Mouse (Mus musculus): ENCODE results near the gene Kif5c.

The Kif5c gene

DNA sequence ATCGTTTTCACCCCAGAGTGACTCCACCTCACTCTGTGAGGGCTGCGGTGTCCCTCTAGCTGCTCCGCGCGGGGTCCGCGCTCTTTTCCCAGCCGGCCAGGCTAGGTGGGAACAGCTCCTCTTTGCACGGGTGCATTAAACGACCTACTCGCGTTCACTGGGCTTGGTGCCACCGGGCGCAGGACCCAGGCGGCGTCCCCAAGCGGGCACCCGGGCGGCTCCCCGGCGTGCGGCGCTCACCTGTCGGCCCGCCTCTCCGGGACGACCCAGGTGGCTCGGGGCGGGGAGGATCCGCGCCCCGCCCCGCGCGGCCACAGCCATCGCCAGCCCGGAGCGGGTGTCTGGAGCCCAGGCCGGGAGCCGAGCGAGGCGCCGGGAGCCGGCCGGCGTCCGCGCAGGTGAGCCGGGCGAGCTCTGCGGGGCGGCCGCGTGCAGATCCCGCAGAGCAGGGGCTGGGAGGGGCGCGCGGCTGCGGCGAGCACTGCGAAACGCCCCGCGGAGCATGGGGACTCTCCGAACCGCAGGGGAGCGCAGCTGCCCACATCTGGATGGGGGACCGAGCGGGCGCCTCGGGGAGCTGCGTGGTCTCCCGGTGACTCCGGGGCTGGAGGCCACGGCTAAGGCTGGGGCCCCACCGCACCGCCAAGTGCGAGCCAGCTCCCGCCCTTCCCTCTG is 168.4 kb downstream of the Kif5c start, which contains the start of gene Lypd6b:
TSS of gene Lypd6b (plus strand) at position 313 of the 675 bp plus-strand sequence.
- DNase-seq (ENCODE audit: extremely low read depth, low read depth), result no peak

- no peak for DNase-seq (ENCODE audit: extremely low read depth, low read depth)
Observed at GRCm38 (mm10) chr2:49788051-49788418, 168.9 kb downstream of the Kif5c start.

DNA sequence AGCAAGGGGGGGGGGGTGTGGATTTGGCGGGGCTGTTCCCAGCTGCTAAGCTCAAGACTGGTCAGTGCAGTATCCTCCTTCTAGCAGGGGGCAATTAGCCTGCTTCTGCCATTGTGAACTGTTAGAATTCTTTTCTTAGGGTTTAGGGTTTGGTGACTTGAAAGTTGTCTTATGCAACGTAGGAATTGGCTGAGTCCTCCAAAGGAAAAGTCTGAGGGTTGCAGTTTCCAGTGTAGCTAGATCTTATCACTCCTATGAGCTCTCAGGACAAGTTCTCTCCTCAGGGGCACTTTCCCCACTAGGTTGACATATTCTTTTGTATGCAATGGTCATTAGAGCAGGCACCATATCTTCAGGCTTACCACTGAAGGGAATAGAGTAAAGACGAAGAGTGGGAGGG is 169.5 kb downstream of the Kif5c start:
- DNase-seq (ENCODE audit: extremely low read depth, low read depth), result no peak

DNA sequence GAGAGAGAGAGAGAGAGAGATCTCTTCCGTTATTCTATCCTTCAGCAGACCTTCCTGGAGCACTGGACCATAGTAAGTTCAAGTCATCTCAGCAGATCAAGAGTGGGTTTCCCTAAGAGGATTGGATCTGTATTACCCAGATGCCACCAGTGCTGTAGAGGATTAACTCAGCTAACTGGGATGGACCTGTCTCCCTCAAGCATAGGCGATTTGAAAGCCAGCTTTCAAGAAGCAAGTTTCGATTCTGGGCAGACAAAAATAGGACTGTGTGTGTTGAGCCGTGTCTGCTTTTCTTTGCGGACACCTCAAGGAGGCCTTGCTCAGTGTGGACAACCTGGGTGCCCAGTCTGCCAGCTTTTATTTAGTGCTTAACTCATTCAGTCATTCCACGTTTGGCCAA is 170.0 kb downstream of the Kif5c start:
- DNase-seq (ENCODE audit: extremely low read depth, low read depth), result no peak

DNA sequence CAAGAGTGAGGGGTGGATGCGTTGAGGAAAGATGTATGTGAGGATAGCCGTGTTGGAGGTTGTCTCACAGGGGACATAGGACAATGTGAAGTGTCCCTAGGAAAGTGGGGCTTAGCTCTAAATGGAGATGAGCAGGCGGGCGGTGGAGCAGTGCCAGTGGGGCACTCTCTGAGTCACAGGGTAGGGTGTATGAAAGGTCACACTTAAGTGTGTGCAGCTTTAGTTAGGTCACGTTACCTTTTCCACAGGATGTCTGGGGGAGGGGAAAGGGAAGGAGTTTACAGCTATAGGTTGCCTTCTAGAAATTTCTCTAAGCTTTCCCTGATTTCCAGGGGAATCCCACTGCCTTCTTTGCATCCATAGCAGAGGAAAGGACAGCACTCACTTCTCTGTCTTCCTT is 170.4 kb downstream of the Kif5c start:
- DNase-seq (ENCODE audit: extremely low read depth, low read depth), result no peak

- no peak for DNase-seq (ENCODE audit: extremely low read depth, low read depth)
Observed at GRCm38 (mm10) chr2:49797444-49798143, 178.5 kb downstream of the Kif5c start.

DNA sequence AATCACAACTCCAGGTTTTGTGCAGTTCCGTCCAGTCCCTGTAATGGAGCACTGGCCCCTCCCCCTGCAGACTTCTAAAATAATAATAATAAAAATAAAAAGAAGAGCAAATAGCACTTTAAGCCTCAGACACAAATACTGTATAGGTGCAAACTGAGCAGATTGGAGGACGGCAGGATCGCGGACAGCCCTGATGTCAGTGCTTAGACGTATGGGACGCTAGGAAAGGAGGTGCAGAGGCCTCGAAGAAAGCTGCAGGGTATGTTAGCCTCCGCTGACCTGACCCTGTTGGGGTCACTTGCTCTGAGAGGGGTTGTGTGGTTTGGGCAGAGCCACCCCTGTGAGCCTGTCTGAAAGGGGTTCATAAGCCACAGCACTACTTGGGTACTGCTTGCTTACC is 185.3 kb downstream of the Kif5c start:
- DNase-seq (ENCODE audit: extremely low read depth, low read depth), result no peak

DNA sequence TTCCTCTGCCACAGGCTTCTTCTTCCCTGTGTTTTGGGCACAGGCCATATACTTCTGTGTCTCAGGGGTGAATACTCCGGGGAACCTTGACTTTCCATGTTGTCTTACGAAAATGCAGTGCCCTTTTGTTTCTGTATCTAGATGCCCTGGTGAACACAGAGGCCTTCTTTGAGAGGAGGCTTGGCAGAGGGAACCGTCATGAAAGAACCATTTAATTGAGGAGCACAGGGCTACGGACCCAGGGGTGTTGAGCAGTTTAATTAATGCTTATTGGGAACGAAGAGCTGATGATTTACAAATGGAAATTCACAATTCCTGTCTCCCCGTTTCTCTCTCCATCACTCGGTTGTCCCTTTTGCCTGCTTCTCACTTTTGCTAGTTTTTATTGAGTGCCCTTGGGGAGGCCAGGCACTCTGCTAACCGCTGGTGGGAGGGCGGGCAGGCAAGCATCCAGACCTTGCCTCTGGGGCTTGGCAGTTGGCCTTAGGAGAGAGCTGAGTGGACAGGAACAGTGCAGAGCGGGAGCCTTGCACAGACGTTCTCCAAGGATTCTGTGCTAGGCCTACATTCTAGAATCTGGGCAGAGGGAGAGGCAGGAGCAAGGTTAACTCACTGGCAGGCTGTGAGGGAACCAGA is 186.8 kb downstream of the Kif5c start:
- DNase-seq (ENCODE audit: extremely low read depth, low read depth), result no peak

DNA sequence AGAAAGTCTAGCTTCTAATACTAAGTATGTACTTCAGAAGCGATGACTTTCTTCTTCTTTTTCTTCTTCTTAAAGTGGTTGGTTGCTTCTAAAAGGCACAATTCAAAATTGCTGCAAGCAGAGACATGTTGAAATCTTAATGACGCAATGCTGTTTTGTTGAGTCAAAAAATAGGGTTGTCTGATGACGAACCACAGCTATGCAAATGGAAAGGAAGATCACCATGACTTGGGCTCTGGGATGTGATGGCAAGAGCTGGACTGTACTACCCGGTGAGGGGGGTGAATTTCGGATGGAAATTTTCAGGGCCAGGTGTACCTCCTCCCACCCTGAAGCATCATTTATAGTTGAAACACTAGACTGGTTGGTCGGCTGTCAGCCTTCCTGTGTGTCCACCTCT is 190.4 kb downstream of the Kif5c start:
- DNase-seq (ENCODE audit: extremely low read depth, low read depth), result no peak

DNA sequence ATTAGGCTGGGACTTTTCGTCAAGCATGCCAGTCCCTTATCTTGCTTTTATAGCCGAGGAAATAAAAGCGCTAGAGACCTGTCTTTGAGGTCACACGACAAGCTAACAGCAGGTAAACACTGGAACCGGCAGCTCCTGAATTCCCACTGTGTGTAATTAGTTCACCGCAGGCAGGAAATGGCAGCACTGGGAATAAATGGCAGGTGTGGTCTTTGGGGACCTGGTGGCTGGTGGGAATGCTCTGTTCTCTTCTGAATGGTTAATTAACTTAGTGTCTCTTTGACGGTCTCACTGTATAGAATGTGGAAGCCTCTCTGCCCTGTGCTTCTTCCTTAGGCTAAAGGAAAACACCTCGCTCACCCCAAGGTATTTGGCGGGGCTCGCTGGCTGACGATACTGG is 192.3 kb downstream of the Kif5c start:
- DNase-seq (ENCODE audit: extremely low read depth, low read depth), result no peak

DNA sequence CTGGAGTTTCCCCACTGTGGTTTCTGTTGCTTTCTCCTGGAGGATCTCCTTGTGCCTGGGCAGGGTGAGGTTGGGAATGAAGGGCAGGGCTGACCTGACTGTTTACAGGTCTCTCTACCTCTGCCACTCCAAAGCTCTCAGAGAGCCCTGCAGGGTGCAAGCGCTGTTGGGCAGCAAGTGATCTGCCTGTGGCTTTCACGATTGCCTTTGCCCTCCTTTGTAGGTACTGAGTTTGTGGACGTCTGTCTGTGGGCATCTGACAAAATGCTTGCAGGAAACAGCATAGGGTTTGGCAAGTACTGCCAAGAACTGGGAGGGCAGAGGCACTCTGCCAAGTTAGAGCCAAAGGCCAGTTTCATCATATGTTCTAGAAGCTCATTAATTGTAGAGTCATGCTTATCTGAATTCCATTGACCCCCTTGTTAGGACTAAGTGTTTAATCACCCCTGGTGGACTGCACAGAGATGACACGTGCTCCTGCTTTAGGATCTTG is 192.8 kb downstream of the Kif5c start:
- DNase-seq (ENCODE audit: extremely low read depth, low read depth), result no peak

DNA sequence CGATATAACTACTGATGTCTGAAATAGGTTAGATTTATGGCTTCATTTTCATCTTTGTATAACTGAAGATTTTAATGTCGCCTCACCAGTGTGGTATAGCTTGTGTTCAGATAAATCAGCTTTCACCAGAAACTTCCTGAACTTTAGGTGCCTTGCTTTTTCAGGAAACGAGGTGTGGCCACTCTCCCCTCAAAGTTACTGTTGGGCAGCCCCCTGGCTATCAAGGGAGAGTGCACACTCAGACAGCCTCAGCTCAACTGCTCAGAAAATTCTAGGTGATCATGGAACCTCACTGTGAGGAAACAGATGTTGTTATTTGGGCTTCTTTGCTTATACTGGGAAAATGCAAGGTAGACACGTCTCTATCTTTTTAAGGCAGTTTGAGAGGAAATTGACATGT is 194.1 kb downstream of the Kif5c start:
- DNase-seq (ENCODE audit: extremely low read depth, low read depth), result no peak

DNA sequence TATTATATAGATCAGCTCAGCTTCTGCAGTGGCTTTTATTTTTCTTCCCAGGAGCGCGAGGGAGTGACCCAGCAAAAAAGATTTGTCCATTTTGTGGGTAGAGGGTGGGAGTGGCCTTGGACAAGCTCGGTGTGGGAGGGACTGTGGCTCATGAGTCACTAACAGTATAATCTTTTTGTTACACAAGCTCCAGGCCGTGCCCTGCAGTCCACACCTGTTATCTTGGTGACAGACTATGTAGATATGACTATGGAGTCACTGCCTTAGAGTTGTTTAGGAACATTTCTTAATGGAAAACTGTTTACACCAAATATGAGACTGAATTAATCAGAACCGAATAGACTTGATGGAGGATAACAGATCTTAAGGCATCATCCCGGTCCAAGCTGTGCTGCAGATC is 194.9 kb downstream of the Kif5c start:
- no peak for DNase-seq (ENCODE audit: extremely low read depth, low read depth)

GRCm38 (mm10) chr2:49815696-49816320 is 196.7 kb downstream of the Kif5c start:
- no peak for DNase-seq (ENCODE audit: extremely low read depth, low read depth)

DNA sequence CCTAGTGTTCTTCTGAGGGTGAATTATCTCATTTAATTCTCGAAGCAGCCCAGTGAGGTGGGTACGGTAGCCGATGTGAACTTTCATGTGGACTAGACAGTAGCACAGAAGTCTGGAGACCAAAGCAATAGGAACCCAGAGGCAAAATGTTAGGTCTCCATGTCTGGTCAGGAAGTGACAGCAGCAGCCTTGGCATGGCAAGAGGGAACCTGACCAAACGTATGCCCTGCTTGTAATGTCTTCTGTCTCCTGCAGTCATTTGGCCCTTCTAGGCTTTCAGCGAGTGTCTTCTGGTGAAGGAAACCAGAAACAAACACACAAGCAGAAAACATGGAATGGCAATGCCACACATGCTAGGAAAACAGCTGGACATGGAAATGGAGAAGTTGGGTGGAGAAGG is 197.5 kb downstream of the Kif5c start:
- no peak for DNase-seq (ENCODE audit: extremely low read depth, low read depth)

DNA sequence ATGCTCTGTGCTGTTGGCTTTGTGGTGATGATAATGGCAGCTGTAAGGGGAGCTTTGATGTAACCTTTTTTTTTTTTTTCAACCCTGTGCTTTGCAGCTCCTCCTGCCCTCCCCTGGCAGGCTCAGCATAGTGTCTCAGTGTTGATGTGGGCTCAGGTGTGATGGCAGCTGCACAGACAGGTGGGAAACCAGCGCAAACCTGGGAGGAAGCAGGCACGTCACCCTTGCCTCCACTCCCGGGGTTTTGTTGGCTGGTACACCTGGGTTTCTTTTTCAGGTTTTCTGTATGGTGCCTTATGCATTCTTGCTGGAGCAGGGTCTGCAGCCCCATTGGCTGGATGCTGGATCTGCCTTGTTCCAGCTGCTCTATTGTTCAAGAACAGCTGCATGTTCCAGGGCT is 198.1 kb downstream of the Kif5c start:
- DNase-seq (ENCODE audit: extremely low read depth, low read depth), result no peak

DNA sequence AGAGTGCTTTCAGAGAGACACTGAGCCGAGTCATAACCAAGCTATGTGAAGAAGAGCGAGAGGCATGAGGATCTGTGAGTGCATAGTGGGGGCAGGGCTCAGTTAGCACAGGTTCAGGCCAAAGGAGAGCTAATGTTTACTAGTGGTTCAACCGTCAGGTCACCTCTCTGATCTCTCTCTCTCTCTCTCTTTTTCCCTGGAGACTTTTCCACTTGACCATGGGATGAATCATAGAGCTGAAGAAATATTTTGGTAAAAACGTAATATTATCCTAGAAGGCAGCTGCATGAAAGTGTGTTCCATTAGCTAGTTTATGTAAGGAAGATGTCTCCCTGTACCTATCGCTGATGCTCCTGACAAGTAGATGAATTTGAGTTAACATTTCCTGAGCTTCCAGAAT is 199.0 kb downstream of the Kif5c start:
- no peak for DNase-seq (ENCODE audit: extremely low read depth, low read depth)

GRCm38 (mm10) chr2:49822312-49822711 is 203.2 kb downstream of the Kif5c start:
- no peak for DNase-seq (ENCODE audit: extremely low read depth, low read depth)
